ENCODE assay signal across 8 mouse cellular contexts in genomic region chr17:24644875-24645721, GRCm38 (mm10). TPM values are rescaled to one million over a fixed set of nuclear protein-coding genes. Genes with fewer than 3 reads are reported as not detected.
DNase-seq lines count a peak whose midpoint lies in the region; ATAC-seq lines count a peak whose summit lies in the region.

No protein-coding gene starts in this region.

- peak overlapping the region; percentile 87 for H3K27ac ChIP-seq in heart, embryonic 13.5 days (replicated peaks)

- peaks cover 46% of the 10 kb centered on the region for H3K4me1 ChIP-seq in megakaryocyte, embryonic 14.5 days
- peaks cover 56% of the 10 kb centered on the region for H3K4me1 ChIP-seq in heart, embryonic 13.5 days

- no peaks in the 10 kb centered on the region for H3K9me3 ChIP-seq in megakaryocyte, embryonic 14.5 days
- no peaks in the 10 kb centered on the region for H3K9me3 ChIP-seq in heart, embryonic 13.5 days

- peaks cover 91% of the 10 kb centered on the region for H3K27me3 ChIP-seq in megakaryocyte, embryonic 14.5 days (replicated peaks)
- peaks cover 48% of the 10 kb centered on the region for H3K27me3 ChIP-seq in heart, embryonic 13.5 days (replicated peaks)

- WGBS in heart, embryonic 13.5 days = 60% methylated on average over 9 of the region's 9 CpGs

- no peaks in the 10 kb centered on the region for H3K36me3 ChIP-seq in megakaryocyte, embryonic 14.5 days (replicated peaks; ENCODE audit: low read length)
- peaks cover 29% of the 10 kb centered on the region for H3K36me3 ChIP-seq in heart, embryonic 13.5 days

- H3K9ac ChIP-seq in heart, embryonic 13.5 days = peak overlapping the region; percentile 38

- DNase-seq in kidney, postnatal 10 days = peak; percentile 78
- DNase-seq in lung, postnatal 4 days = peak; percentile 64 to 81
- no peak for DNase-seq in testis, postnatal 10 days (ENCODE audit: low spot score)

- no peak for ATAC-seq in megakaryocyte, adult 5-6 weeks (ENCODE audit: poor library complexity, severe bottlenecking)
- 0 out of 2 replicates have a peak, but pooled peaks have one; percentile 15 for ATAC-seq in heart, embryonic 13.5 days (ENCODE audit: extremely low read depth, insufficient number of reproducible peaks, low FRiP score, low TSS enrichment)
- ATAC-seq in inflammation-experienced regulatory T-cells, adult 6 months = no peak
- no peak for ATAC-seq in activated CD4-positive, CD25-positive, alpha-beta regulatory T cell, adult 4 months

- peak overlapping the region; percentile 49 for H3K4me2 ChIP-seq in heart, embryonic 13.5 days

- H3K4me3 ChIP-seq in megakaryocyte, embryonic 14.5 days (replicated peaks) = peak overlapping the region; percentile 26
- H3K4me3 ChIP-seq in heart, embryonic 13.5 days = peak overlapping the region; percentile 12

RNA-seq across cellular contexts. Expression of gene Slc9a3r2, which starts 5.0 kb away (rescaled TPM):
- 0.85 TPM in 1 of 2 replicates, not detected in the other for polyA plus RNA-seq in megakaryocyte, embryonic 14.5 days (2012; ENCODE audit: insufficient read depth, low replicate concordance)
- total RNA-seq in megakaryocyte, adult 5-6 weeks (2015) = 0.30 and 1.4 TPM in 2 replicates
- total RNA-seq in megakaryocyte, adult 5-6 weeks (2017) = 1.1 and 1.5 TPM in 2 replicates
- 46.8 and 51.1 TPM in 2 replicates for polyA plus RNA-seq in heart, embryonic 13.5 days (2015; fragmentation: Nextera tagmentation; extraction: Ambion mirVana)
- polyA plus RNA-seq in inflammation-experienced regulatory T-cells, adult 6 months (2017; shearing (Covaris generic)) = not detected
- polyA plus RNA-seq in activated CD4-positive, CD25-positive, alpha-beta regulatory T cell, adult 4 months (2017; shearing (Covaris generic)) = not detected

RNA-seq across cellular contexts. Expression of gene Nthl1, which starts 12.6 kb away (rescaled TPM):
- 8.2 TPM in 1 of 2 replicates, not detected in the other for polyA plus RNA-seq in megakaryocyte, embryonic 14.5 days (2012; ENCODE audit: insufficient read depth, low replicate concordance)
- total RNA-seq in megakaryocyte, adult 5-6 weeks (2015) = 0.50 and 2.1 TPM in 2 replicates
- total RNA-seq in megakaryocyte, adult 5-6 weeks (2017) = 3.4 and 4.7 TPM in 2 replicates
- polyA plus RNA-seq in heart, embryonic 13.5 days (2015; fragmentation: Nextera tagmentation; extraction: Ambion mirVana) = 9.6 and 9.8 TPM in 2 replicates
- polyA plus RNA-seq in inflammation-experienced regulatory T-cells, adult 6 months (2017; shearing (Covaris generic)) = 1 to 10 TPM; 2.0 to 4.8 (median 2.8) TPM
- polyA plus RNA-seq in activated CD4-positive, CD25-positive, alpha-beta regulatory T cell, adult 4 months (2017; shearing (Covaris generic)) = 1 to 10 TPM; 2.1 to 2.6 TPM

RNA-seq across cellular contexts. Expression of gene Tsc2, which starts 12.7 kb away (rescaled TPM):
- 26.7 and 30.6 TPM in 2 replicates for polyA plus RNA-seq in megakaryocyte, embryonic 14.5 days (2012; ENCODE audit: insufficient read depth, low replicate concordance)
- 60.9 and 78.2 TPM in 2 replicates for total RNA-seq in megakaryocyte, adult 5-6 weeks (2015)
- total RNA-seq in megakaryocyte, adult 5-6 weeks (2017) = 25.5 and 32.4 TPM in 2 replicates
- 43.4 and 47.9 TPM in 2 replicates for polyA plus RNA-seq in heart, embryonic 13.5 days (2015; fragmentation: Nextera tagmentation; extraction: Ambion mirVana)
- polyA plus RNA-seq in inflammation-experienced regulatory T-cells, adult 6 months (2017; shearing (Covaris generic)) = 10 to 100 TPM; 17.0 to 17.7 (median 17.1) TPM
- polyA plus RNA-seq in activated CD4-positive, CD25-positive, alpha-beta regulatory T cell, adult 4 months (2017; shearing (Covaris generic)) = 10 to 100 TPM in 1 of 2 experiments, 1 to 10 TPM in 1; 9.8 to 24.1 TPM

RNA-seq across cellular contexts. Expression of gene Npw, which starts 13.2 kb away (rescaled TPM):
- polyA plus RNA-seq in megakaryocyte, embryonic 14.5 days (2012; ENCODE audit: insufficient read depth, low replicate concordance) = 1.1 TPM in 1 of 2 replicates, not detected in the other
- total RNA-seq in megakaryocyte, adult 5-6 weeks (2015) = not detected in 2 replicates
- not detected in 2 replicates for total RNA-seq in megakaryocyte, adult 5-6 weeks (2017)
- not detected in 2 replicates for polyA plus RNA-seq in heart, embryonic 13.5 days (2015; fragmentation: Nextera tagmentation; extraction: Ambion mirVana)
- not detected for polyA plus RNA-seq in inflammation-experienced regulatory T-cells, adult 6 months (2017; shearing (Covaris generic))
- polyA plus RNA-seq in activated CD4-positive, CD25-positive, alpha-beta regulatory T cell, adult 4 months (2017; shearing (Covaris generic)) = under 1 TPM in 1 of 2 experiments, not detected in 1; 0.66 TPM

RNA-seq across cellular contexts. Expression of gene Zfp598, which starts 24.4 kb away (rescaled TPM):
- polyA plus RNA-seq in megakaryocyte, embryonic 14.5 days (2012; ENCODE audit: insufficient read depth, low replicate concordance) = 45.3 and 55.8 TPM in 2 replicates
- total RNA-seq in megakaryocyte, adult 5-6 weeks (2015) = 18.1 and 19.2 TPM in 2 replicates
- total RNA-seq in megakaryocyte, adult 5-6 weeks (2017) = 12.7 and 17.8 TPM in 2 replicates
- 15.1 and 15.8 TPM in 2 replicates for polyA plus RNA-seq in heart, embryonic 13.5 days (2015; fragmentation: Nextera tagmentation; extraction: Ambion mirVana)
- polyA plus RNA-seq in inflammation-experienced regulatory T-cells, adult 6 months (2017; shearing (Covaris generic)) = 1 to 10 TPM; 4.1 to 5.8 (median 5.4) TPM
- 1 to 10 TPM; 4.5 to 4.6 TPM for polyA plus RNA-seq in activated CD4-positive, CD25-positive, alpha-beta regulatory T cell, adult 4 months (2017; shearing (Covaris generic))

Comparison
In these comparisons a context has a peak if more than half of its experiments do, and no peak if none do; other contexts are left out.
1. RNA of gene Slc9a3r2, which starts 5.0 kb away (polyA plus RNA-seq): 46.8 to 51.1 TPM in heart, embryonic 13.5 days; 0.85 TPM in megakaryocyte, embryonic 14.5 days, not detected in inflammation-experienced regulatory T-cells, adult 6 months and not detected in activated CD4-positive, CD25-positive, alpha-beta regulatory T cell, adult 4 months; every median in the first group is over 10 times any median in the second.